Mouse (Mus musculus) forebrain, embryonic 11.5 days (tissue): ENCODE results near the gene Comt. TPM values are rescaled to one million over a fixed set of nuclear protein-coding genes. Genes with fewer than 3 reads are reported as not detected.

Experiments used
- ATAC-seq: fragments of 200-750 bp; cut with Nextera tagmentation; replicated peaks from 2 replicates; pipeline ENCODE4 v1.8.0; 2017; ENCODE audit warnings: moderate TSS enrichment; ENCODE audit not compliant: low FRiP score
- DNase-seq: peaks from one replicate; pipeline ENCODE4 v3.0.0-alpha.2; 2017; ENCODE audit warnings: low spot score
- H3K27ac ChIP-seq: fragments of 300-500 bp; sonication (generic); 2 replicates; pipeline ENCODE4 v1.5.1; 2014; ENCODE audit warnings: low read depth, low read length
- H3K27me3 ChIP-seq: fragments of 300-500 bp; sonication (generic); 2 replicates; pipeline ENCODE4 v1.6.1; 2014; ENCODE audit warnings: mild to moderate bottlenecking, low read length, mixed read lengths; ENCODE audit not compliant: control insufficient read depth, insufficient read depth
- H3K36me3 ChIP-seq: fragments of 300-500 bp; sonication (generic); 2 replicates; pipeline ENCODE4 v1.6.1; 2014; ENCODE audit warnings: mild to moderate bottlenecking, low read length, moderate library complexity, mixed read lengths; ENCODE audit not compliant: control insufficient read depth, insufficient read depth
- H3K4me1 ChIP-seq: fragments of 300-500 bp; sonication (generic); replicated peaks from 2 replicates; pipeline ENCODE4 v1.6.1; 2014; ENCODE audit warnings: low read length, mixed read lengths; ENCODE audit not compliant: control insufficient read depth, insufficient read depth
- H3K4me2 ChIP-seq: fragments of 300-500 bp; sonication (generic); 2 replicates; pipeline ENCODE4 v1.6.1; 2014; ENCODE audit warnings: low read depth, mild to moderate bottlenecking, low read length, moderate library complexity, mixed read lengths; ENCODE audit not compliant: severe bottlenecking
- H3K4me3 ChIP-seq: fragments of 300-500 bp; sonication (generic); 2 replicates; pipeline ENCODE4 v1.5.1; 2014; ENCODE audit warnings: low read depth, low read length
- H3K9ac ChIP-seq: fragments of 300-500 bp; sonication (generic); 2 replicates; pipeline ENCODE4 v1.6.1; 2014; ENCODE audit warnings: low read length
- H3K9me3 ChIP-seq: fragments of 300-500 bp; sonication (generic); 2 replicates; pipeline ENCODE4 v1.6.1; 2016; ENCODE audit warnings: low read length, mixed read lengths; ENCODE audit not compliant: control insufficient read depth
- WGBS: fragments of 180-500 bp; shearing (Covaris S2); extraction: QIAGEN DNeasy Blood & Tissue Kit; methylation state at CpG from one replicate; pipeline ENCODE4 v1.1.7; 2014; 5-methylcytosine and 5-hydroxymethylcytosine counted together
- polyA plus RNA-seq: library from polyadenylated mRNA; unstranded; fragments of >200 nt; fragmentation: Nextera tagmentation; extraction: Ambion mirVana; gene quantifications from 2 replicates; pipeline ENCODE4 v1.2.1, GENCODE M21; 2014

Comt gene
- polyA plus RNA-seq, 1 experiment from 2014 or later = 53.6 TPM

- Histone ChIP-seq H3K4me3 (no peak overlapping the region), H3K4me2 (no peak overlapping the region), H3K36me3 (no peaks in the 10 kb centered on the region), H3K4me1 (peaks cover 6% of the 10 kb centered on the region; the same call in 1 of the 2 replicates), H3K27me3 (no peaks in the 10 kb centered on the region), H3K9ac (no peak overlapping the region), H3K9me3 (no peaks in the 10 kb centered on the region), H3K27ac (no peak overlapping the region)
- DNase-seq (no peak), ATAC-seq (no peak)
- WGBS = 57% methylated on average over 13 of the region's 13 CpGs
These were observed 15.5 kb downstream of the Comt start for GRCm38 (mm10) chr16:18411026-18411649.

- Histone ChIP-seq H3K36me3 (no peaks in the 10 kb centered on the region), H3K4me1 (peaks cover 7% of the 10 kb centered on the region; the same call in 1 of the 2 replicates)
These were observed 16.2 kb downstream of the Comt start for GRCm38 (mm10) chr16:18410418-18410817.

GRCm38 (mm10) chr16:18409776-18410175 is 16.9 kb downstream of the Comt start:
- H3K27me3 ChIP-seq = no peaks in the 10 kb centered on the region
- no peak overlapping the region for H3K4me2 ChIP-seq
- H3K36me3 ChIP-seq = peaks cover 6% of the 10 kb centered on the region; the same call in 1 of the 2 replicates
- H3K27ac ChIP-seq = no peak overlapping the region; the same call in 1 of the 2 replicates
- DNase-seq (no peak), ATAC-seq (no peak)
- WGBS = 67% methylated on average over 4 of the region's 4 CpGs
- peaks cover 8% of the 10 kb centered on the region; the same call in 1 of the 2 replicates for H3K4me1 ChIP-seq
- no peak overlapping the region for H3K9ac ChIP-seq
- no peaks in the 10 kb centered on the region for H3K9me3 ChIP-seq
- H3K4me3 ChIP-seq = no peak overlapping the region

More at GRCm38 (mm10) chr16:18410418-18410817, 16.2 kb downstream of the Comt start:
- DNase-seq (no peak), ATAC-seq (no peak)
- no peak overlapping the region for H3K4me2 ChIP-seq
- no peak overlapping the region for H3K27ac ChIP-seq
- H3K27me3 ChIP-seq = no peaks in the 10 kb centered on the region
- no peak overlapping the region for H3K4me3 ChIP-seq
- 80% methylated on average over 5 of the region's 5 CpGs for whole genome bisulfite sequencing
- H3K9ac ChIP-seq = no peak overlapping the region
- H3K9me3 ChIP-seq = no peaks in the 10 kb centered on the region

- H3K27me3 ChIP-seq = no peaks in the 10 kb centered on the region
- DNase-seq (no peak), ATAC-seq (no peak)
- no peaks in the 10 kb centered on the region for H3K9me3 ChIP-seq
- H3K4me1 ChIP-seq = peaks cover 8% of the 10 kb centered on the region; the same call in 1 of the 2 replicates
- no peak overlapping the region for H3K4me3 ChIP-seq
- H3K27ac ChIP-seq = no peak overlapping the region
- no peak overlapping the region for H3K4me2 ChIP-seq
- peaks cover 10% of the 10 kb centered on the region; the same call in 1 of the 2 replicates for H3K36me3 ChIP-seq
- WGBS = 88% methylated on average over 7 of the region's 7 CpGs
- no peak overlapping the region for H3K9ac ChIP-seq
These were observed 18.7 kb downstream of the Comt start for GRCm38 (mm10) chr16:18407912-18408311.

GRCm38 (mm10) chr16:18406293-18406692 is 20.4 kb downstream of the Comt start:
- ATAC-seq (peak; percentile 62), DNase-seq (peak; percentile 67)
- Histone ChIP-seq H3K9me3 (no peaks in the 10 kb centered on the region), H3K4me1 (peaks cover 10% of the 10 kb centered on the region), H3K36me3 (peaks cover 21% of the 10 kb centered on the region; the same call in 1 of the 2 replicates), H3K27ac (no peak overlapping the region), H3K4me2 (no peak overlapping the region), H3K4me3 (no peak overlapping the region), H3K27me3 (no peaks in the 10 kb centered on the region), H3K9ac (no peak overlapping the region)
- 21% methylated on average over 2 of the region's 2 CpGs for WGBS

- peaks cover 21% of the 10 kb centered on the region; the same call in 1 of the 2 replicates for H3K36me3 ChIP-seq
- no peak overlapping the region for H3K27ac ChIP-seq
- peaks cover 12% of the 10 kb centered on the region for H3K4me1 ChIP-seq
- ATAC-seq (no peak), DNase-seq (peak; percentile 52)
- 74% methylated on average over 2 of the region's 2 CpGs for WGBS
- H3K9ac ChIP-seq = no peak overlapping the region
- H3K4me2 ChIP-seq = no peak overlapping the region
- no peaks in the 10 kb centered on the region for H3K9me3 ChIP-seq
- H3K4me3 ChIP-seq = no peak overlapping the region
- H3K27me3 ChIP-seq = no peaks in the 10 kb centered on the region
These were observed 20.8 kb downstream of the Comt start for GRCm38 (mm10) chr16:18405876-18406275.

- Histone ChIP-seq H3K9ac (no peak overlapping the region), H3K27me3 (no peaks in the 10 kb centered on the region), H3K4me3 (no peak overlapping the region), H3K4me2 (no peak overlapping the region), H3K27ac (no peak overlapping the region), H3K4me1 (peaks cover 18% of the 10 kb centered on the region), H3K36me3 (peaks cover 21% of the 10 kb centered on the region; the same call in 1 of the 2 replicates), H3K9me3 (no peaks in the 10 kb centered on the region)
- peak; percentile 49 for DNase-seq
- 92% methylated on average over 13 of the region's 13 CpGs for WGBS
- ATAC-seq = no peak
These were observed 21.4 kb downstream of the Comt start for GRCm38 (mm10) chr16:18405091-18405854.

GRCm38 (mm10) chr16:18403285-18403684 is 23.4 kb downstream of the Comt start:
- Histone ChIP-seq H3K36me3 (peaks cover 28% of the 10 kb centered on the region; the same call in 1 of the 2 replicates), H3K4me1 (peaks cover 31% of the 10 kb centered on the region), H3K9ac (no peak overlapping the region), H3K27ac (no peak overlapping the region), H3K27me3 (no peaks in the 10 kb centered on the region), H3K4me2 (no peak overlapping the region), H3K4me3 (no peak overlapping the region), H3K9me3 (no peaks in the 10 kb centered on the region)
- DNase-seq (peak; percentile 51), ATAC-seq (no peak)
- WGBS = 91% methylated on average over 12 of the region's 12 CpGs
